Mouse (Mus musculus) E14TG2a.4 (cell line): ENCODE measurements around the gene Casc3.

Experiments used
- CTCF ChIP-seq: conservative IDR thresholded peaks from 2 replicates; pipeline ENCODE4 v1.5.1; 2014; ENCODE audit warnings: low read length
- NANOG ChIP-seq: IDR thresholded peaks from 2 replicates; pipeline ENCODE4 v1.6.1; 2014; ENCODE audit warnings: borderline replicate concordance, low read length, mixed read lengths
- POU5F1 ChIP-seq: IDR thresholded peaks from 2 replicates; pipeline ENCODE4 v1.6.1; 2014; ENCODE audit warnings: low read length, borderline replicate concordance

DNA sequence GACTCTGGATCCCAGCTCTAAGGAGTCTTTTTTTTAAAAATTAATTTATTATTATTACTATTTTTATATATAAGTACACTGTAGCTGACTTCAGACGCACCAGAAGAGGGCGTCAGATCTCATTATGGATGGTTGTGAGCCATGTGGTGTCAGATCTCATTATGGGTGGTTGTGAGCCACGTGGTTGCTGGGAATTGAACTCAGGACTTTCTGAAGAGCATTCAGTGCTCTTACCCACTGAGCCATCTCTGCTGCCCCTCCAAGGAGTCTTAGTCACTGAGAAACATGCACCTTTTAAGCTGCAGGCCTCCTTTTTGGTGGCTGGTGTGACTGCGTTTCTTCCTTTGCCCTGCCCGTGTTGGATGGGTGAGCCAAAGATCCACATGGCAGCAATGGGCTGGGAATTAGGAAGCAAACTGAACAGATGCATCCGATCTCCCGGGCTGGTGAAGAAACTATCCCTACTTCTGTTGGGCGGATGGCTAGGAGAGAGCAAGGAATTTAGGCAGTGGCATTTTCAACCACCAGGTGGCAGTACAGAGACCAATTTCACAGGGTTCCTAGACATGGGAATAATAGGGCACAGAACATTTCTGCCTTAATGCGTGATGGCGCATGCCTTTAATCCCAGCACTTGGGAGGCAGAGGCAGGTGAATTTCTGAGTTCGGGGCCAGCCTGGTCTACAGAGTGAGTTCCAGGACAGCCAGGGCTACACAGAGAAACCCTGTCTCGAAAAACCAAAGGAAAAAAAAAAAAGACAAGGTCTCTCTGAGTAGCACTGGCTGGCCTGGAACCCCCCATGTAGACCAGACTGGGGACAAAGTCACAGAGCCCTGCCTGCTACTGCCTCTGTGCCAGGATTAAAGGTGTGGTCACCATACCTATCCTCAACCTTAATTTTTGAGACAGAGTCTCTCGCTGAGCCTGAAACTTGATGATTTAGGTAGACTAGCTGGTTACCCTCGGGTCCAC is 54.3 kb downstream of the Casc3 start:
- TF ChIP-seq CTCF (peak; percentile 83), POU5F1 (no peak), NANOG (no peak)
